Mouse (Mus musculus) lung, postnatal 4 days (tissue): ENCODE measurements at regions not wholly inside any gene's neighbourhood (a gene's known extent, or its start where the extent isn't known, plus 50 kb on each side); places are given as distances from the start of the nearest gene placed in this dataset.
"Not testable (repeated sequence)": the region's sequence is repeated elsewhere in the genome, so short reads cannot be mapped to it uniquely, and the experiment has no call there.

Experiments used
- DNase-seq, 2 experiments: peaks; one replicate each; pipeline ENCODE4 v3.0.0; 2021

DNA sequence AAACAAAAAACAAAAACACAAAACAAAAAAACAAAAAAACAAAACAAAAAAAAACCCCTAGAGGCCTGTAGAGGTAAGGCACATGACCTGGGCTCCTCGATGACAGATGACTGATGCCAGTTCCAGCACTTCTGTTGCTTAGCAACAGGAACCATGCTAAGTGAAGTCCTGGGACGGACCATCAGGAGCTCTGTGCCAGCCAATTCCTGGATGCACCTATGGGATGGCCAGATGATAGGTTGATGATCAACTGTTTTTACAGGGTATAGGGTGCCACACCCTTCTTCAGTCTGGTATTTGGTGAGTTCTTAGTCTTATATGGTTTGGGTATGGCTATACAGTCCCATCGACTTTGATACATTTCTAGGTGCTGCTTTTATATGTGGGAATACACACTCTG lies 209.9 kb downstream of the Med10 start:
- DNase-seq: no peak

DNA sequence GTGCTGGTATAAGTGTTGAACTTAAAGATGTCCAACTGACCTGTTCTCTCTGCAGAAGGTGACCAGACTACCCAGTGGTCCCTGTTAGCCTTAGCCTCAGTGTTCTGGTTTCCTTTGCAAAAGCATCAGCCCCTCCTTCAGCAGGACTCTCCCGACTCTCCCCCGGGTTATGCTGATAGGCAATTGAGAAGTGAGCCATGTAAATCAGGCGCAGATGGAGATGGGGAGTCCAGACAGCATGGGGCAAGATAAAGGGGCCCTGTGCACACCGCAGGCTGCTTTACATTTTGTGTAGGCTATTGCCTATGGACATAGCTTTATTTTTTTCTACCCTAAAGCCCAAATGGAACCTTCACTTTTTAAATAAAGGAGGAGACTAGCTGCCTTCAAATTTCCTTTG lies 213.0 kb downstream of the Med10 start:
- DNase-seq: no peak

DNA sequence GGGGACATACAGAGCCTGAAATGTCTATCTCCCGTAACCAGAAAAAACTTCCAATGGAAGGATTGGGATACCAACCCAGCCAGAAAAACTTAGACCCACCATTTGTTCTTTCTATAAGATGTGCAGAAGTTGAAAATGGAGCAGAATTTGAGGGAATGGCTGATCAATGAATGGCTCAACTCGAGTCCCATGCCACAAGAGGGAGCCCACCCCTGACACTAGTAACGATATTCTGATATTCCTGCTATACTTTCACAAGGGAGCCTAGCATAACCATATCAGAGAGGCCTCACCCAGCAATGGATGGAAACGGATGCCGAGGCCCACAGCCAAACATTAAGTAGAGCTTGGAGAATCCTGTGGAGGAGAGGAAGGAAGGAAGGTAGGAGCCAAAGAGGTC lies 215.3 kb downstream of the Med10 start:
- no peak for DNase-seq

DNA sequence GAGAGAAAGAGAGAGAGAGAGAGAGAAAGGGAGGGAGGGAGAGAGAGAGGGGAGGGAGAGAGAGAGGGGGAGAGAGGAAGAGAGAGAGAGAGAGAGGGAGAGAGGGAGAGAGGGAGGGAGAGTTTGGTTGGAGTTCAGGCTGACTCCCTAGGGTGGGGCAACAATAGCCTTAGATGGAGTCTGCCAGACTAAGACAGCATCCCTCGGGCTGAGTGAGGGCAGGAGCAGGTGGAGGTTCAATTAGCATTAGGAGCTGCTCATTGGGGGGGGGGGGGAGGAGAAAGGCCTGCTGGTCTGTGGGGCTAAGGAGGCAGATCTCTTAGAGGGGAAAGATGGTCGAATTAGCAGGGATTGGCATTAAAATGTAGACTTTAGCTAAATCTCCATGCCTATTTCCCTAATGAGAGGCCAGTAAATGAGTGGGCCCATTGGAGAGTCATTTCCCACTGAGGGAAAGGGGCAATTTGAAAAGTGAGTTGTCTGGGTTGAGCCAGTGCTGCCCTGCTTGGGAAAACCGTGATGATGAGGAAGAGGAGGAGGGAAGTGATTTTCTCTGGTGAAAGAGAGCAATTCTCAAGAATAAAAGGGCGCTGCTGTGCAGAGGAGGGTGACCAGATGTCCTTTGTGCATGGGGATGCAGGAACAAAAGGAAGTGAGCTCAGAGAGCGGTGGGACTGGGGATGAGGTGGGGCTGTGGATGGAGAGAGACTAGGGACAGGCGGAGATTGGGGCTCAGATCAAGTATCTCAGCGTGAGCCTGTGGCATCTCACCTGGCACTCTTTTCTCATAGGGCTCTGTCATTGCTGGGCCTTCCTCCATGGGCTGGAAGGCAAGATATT lies 218.0 kb downstream of the Med10 start:
- no peak for DNase-seq

DNA sequence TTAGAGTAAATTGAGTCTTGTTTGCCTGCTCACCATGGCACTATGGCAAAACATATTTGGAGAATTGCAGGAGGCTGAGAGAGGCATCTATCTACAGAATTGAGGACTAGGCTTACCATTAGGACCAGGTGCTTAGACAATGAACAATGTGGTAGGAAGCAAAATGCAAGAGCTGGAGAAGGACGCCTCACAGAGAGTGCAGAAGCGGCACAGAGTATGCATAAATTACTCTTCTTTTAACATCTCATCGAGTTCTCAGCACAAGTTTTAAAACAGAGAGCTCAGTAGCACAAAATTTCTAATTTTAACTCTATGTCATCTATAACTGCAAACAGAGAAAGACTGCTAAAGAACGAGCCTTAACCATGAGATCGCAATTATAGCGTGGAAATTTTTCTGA lies 231.1 kb downstream of the Med10 start:
- no peak for DNase-seq

DNA sequence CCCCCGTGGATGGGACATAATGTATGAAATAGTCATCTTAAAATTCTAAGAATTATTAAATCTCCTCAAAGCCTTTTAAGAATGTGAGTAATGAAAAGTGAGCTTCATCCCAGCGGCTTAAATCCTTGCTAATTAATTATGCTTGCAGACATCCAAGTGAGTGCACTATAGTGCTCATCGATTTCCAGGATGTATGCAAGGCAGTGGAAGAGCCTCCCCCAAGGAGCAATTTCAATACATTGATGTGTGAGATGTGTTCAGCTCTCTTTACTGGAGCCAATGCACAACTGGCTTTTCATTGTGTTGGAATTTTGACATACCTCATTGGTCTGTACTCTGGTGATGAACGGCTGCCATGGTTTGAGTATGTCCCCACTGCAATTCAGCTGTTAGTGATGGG lies 231.6 kb downstream of the Med10 start:
- no peak for DNase-seq

DNA sequence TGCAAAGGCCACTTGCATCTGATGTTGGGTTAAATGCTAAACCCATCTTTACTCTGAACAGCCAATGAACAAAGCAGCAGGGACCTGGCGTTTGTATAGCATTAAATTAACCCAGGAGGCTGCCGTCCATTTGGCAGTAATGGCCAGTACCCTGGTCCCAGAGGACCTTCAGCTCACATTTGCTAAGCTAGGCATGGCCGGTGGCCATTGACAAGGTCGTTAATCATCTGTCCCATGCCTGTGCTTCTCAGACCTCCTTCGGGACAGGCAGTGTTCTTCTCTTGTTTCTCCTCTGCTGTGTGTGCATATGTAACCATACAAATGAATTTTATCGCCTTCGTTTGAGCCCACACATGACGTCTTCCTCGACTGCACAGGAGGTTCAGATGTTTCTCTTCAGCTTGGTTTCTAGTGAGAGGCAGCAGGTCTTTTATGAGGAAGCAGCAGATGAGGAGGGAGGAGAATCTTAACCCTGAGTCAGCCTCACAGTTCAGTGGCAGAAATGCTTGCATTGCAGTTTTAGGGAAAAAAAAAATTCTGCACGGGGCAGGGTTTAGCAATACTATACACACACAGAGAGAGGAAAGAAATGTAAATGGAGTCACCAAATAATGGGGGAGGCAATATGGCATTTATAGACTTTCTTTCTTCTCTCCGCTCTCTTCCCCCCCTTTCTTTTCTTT lies 235.9 kb downstream of the Med10 start:
- DNase-seq: no peak

DNA sequence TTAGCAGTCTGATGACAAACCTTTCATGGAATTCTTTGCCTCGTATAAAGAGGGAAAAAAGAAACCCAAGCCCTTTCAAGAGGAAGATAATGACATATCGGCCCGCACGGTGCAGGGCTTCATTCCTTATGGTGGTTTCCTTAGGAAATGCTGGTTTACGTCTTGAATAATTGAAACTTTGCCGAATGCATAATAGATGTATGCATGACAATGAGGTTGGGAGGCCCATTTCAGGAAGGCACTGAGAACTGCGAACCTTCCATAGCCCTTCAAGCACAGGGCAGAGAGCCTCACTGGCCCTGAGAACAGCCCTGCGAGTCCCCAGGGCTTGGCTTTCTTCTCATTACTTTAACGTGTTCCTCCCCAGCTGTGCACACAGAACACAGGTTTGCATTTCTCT lies 255.7 kb downstream of the Med10 start:
- DNase-seq: no peak

DNA sequence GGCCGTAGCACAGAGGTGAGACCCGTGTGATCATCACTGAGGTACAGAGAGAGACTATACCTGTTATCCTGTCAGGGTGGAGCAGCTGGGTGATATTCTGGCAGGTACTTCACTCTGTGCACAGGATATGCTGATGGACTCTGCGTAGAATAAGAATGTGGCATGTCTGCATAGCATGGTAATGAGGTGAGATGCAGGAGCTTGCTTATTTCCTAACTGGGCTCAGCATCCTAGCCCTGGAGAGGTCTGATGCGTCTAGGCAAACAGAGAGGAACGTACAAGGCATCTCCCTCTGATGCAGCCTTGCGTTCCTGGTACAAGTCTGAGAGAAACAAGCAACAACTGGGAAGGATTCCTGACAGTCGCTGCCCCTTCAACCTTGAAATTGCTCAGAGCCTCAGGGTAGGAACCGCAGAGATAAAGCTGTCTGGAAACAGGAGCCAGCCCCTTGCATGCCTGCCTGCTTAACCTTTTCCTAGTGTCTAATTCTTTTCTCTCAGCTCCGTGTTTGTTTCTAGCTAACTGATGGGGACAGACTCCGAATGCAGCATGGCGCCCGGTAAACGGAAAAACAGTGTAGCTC lies 259.3 kb downstream of the Med10 start:
- DNase-seq: no peak

DNA sequence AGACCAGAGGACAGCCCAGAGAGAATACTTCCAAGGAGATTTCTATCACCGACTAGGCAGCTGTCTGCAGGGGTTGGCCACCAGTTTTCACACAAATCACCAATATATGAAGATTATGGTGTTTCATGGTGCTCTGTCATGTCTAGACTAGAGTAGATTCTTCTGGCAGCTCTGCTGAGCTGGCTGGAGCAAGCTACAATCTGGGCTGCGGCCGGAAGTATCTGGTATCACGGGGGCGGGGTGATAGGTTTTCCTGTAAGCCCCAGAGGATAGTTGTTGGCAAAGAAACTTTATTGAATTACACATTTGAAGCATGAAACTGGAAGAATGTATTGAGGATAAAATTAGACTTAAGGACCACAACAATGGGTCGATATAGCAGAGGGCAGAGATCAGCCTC lies 271.5 kb downstream of the Med10 start:
- DNase-seq: no peak

DNA sequence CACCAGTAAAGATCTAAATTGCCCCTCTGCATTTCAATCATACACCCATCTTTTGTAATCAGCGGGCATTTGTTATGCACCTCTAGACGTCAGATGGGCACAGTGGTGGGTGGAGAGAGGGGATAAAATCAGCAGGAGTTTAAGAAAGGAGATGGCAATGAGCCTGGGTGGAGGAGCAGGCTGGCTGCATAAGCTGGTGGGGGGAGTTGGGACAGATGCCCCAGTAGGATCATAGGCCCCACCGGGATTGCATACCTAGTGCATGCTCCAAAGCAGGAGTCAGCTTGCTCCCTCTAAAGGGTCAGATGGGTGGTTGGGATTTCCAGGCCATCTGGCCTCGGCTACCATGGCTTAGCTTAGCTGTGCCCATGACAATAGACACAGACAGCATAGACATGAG lies 273.2 kb downstream of the Med10 start:
- DNase-seq: no peak

DNA sequence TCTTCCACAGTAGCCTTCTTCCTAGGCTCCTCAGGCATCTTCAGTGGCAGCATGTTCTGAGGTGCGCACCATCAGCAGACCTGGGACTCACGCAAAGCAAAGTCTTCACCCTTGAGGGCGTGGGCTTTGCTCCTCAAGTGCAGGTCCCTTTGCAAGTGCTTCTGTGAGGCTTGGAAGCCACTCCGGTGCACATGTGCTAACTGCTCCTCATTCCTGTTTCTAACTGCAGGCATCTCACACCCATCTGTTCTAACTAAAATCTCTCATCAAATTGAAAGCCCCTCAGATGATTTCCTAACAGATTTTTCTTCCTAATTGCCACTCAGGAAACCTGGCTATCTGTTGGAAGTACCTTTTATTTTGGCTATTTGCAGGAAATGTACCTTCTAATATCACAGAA lies 278.9 kb downstream of the Med10 start:
- DNase-seq: no peak

DNA sequence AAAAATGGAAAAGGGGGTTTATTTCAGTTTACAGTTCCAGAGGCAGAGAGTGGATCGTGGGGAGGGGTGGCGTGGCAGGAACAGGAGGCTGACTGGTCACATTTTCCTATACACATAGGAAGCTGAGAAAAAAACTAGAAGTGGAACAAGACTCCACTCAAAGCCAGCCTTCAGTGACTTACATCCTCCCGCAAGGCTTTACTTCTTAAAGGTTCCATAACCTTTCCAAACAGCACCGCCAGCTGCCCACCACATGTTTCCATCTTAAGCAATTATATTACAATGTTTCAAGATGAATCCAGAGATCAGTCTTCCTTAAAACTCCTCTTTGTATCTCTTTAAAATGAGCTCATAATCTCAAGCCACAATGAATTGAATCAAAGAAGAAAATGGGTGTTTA lies 290.7 kb downstream of the Med10 start:
- DNase-seq: no peak

DNA sequence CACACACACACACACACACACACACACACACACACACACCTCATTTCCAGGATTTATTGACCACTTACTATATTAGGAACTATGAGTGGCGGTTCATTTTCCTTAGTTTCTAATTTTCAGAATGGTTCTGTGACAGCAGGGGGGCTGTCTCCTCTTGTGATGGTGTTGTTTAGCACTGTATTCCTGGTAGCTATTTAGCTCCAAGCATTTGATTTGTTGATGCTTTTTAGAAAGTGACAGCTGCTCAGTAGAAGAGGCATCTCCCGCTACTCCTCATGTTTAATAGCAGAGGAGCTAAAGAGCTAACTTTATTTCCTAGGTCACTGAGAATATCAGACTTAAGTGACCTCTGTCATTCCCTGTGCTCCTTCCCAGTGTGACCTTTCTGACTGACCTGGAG lies 291.8 kb downstream of the Med10 start:
- DNase-seq: no peak

DNA sequence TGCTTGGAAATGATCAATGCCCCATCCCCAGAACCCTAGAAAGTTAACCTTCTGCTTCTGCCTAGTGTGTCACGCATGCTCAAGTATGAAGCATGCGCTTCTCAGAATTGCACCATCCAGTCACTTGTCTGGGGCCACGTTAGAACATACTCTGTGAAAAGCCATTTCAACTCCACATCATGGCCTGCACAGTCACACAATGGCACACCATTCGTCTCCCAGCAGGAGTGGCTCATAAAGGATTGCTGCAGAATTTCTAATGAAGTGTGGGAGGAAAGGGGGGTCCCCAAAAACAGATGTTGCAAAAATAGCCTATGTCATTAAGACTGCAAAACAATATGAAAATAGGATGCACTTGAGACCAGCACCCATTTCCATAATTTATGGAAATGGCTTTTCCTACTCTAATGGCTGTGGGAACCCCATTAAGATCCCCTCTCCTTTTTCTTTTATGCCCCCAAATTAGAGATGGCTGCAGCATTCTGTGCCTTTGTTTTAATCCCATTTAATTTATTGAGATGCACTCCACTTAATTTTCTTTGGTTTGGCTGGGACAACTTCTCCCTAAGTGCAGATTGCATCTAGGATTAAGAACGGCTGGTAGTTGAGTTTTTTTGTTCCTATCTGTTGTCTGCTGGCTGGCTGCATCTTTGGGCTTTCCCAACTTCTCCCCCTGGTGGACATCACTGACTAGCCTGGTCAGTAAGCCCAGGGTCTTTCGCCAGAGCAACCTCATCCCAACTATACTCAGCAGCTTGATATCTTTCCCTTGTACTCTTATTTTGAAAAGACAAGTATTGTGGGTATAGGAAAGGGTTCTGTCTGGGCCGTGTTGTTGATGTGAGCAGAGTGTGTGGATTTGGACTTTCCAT lies 294.5 kb downstream of the Med10 start:
- peak in 1 of 2 experiments; percentile 11 for DNase-seq

DNA sequence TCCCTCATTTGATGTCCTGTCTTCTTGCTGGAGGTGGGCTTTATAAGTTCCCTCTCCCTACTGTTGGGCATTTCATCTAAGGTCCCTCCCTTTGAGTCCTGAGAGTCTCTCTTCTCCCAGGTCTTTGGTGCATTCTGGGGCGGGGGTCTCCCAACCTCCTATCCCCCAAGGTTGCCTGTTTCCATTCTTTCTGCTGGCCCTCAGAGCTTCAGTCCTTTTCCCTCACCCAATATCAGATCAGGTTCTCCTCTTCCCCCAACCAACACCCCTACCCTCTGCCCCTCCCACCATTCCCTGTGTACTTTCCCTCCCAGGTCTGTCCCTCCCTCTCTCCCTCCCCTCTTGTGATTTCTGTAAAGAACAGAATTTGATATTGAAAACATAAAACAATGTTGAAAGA lies 297.9 kb downstream of the Med10 start:
- DNase-seq: not testable (repeated sequence)

DNA sequence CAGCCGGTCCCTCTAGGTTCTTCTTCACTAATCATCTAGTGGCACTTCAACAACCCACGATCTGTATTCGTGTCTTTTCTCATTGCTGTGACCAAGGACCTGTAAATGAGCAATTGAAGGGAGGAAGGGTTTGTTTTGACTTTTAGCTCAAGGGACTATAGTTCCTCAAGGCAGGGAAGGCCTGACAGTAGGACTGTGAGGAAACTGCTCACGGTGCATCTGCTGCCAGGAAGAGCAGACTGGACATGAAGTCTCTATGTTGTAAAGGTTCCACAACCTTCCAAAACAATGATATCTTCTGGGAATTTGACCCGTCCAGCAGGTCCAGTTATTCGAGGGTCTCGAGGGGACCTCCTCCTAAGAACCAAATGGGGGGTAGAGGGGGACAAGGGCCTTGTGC lies 300.8 kb downstream of the Med10 start:
- no peak for DNase-seq

DNA sequence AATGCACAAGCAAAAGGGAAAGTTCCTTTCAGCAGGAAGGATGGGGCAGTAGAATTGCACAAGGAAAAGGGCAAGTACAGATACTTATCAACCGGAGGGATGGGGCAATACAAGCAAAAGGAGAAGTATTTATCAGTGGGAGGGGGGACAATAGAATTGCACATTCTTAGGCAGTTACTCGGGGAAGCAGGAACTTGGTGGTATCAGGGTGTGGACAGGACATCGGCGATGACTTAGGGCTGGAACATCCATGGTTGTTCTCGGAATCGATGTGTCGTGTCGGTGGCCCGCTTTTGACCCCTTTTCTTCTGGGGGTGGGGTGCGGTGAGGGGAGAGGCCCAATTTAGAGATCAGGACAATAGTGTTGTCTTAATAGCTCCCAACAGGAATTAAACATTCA lies 301.3 kb downstream of the Med10 start:
- not testable (repeated sequence) for DNase-seq

DNA sequence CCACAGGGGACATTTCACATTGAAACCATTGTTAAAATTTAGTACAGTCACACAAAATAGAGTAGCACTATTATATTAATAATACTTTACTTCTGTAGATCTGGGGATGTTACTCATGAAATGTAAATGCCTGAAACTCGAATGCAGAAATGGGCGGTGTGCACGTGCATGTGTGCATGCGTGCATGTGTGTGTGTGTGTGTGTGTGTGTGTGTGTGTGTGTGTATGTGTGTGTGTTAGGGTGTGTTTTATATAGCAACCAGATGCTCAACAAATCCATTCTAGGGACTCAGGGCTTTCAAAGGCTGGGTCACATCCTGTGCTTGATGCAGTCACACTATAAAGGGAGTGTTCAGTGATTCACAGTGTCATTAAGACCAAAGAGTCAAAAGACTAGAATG lies 301.7 kb downstream of the Med10 start:
- no peak for DNase-seq

DNA sequence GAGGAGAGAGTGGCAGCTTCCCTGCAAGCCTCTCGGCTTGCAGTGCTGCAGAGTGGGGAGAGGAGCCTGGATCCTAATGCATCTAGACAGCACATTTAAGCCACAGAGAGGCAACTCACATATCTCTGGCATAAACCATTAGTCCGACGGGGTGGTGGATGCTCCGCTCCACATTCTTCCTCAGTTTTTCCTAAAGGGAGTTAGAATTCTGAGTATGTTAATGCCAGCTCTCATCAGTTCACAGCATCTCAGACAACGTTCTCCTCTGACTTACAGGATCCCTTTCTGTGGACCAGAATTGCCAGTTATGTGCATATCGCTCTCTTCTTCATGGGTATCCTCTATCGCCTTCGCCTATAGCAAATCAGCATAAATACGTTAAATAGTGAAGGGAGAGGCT lies 313.4 kb downstream of the Med10 start:
- DNase-seq: no peak

DNA sequence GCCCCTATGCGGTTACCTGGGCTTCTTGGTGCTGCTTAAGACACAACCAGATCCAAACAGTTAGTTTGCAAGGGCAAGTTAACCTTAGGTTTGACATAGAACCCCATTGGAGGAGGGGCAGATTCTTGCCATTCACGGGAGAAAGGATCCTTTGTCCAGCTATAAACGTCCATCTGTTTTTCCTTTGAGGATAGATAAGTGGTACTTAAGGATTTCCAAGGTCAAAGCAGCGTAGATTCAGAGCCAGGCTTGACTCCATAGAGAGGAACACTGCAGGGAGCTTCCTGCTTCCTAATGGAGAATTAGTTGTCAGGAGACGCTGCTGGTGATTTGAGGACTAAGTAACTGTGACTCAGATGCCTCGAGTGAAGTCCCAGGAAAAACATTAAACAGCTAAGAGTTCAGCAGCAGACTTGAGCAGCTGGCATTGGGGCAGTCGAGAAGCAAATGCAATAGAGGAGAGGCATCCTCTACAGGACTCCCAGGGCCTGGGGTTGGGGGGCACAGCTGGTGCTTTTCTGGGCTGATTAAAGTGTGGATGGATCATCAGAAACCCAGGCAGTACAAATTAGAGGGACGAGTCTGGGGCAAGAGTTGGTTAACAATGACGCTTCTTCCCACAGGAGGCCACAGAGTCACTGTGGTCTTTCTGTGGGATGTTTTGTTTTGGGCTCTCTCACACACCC lies 322.8 kb downstream of the Med10 start:
- no peak for DNase-seq

DNA sequence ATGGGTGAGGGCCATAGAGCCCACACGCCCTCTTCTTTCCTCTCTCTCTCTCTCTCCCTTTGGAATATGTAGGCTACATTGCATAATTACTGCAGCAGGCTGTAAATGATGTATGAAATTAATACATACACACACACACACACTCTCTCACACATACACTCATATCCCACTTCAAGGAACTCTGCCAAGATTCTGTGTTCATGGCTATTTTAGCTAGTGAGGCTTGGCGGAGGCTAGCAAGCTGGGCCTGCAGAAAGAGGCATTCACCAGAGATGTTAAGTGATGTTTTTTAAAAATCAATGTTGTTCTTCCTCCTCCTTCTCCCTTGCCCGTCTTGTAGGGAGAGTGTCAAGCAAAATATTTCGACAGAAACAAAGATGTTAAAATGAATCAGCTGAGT lies 325.1 kb downstream of the Med10 start:
- no peak for DNase-seq

DNA sequence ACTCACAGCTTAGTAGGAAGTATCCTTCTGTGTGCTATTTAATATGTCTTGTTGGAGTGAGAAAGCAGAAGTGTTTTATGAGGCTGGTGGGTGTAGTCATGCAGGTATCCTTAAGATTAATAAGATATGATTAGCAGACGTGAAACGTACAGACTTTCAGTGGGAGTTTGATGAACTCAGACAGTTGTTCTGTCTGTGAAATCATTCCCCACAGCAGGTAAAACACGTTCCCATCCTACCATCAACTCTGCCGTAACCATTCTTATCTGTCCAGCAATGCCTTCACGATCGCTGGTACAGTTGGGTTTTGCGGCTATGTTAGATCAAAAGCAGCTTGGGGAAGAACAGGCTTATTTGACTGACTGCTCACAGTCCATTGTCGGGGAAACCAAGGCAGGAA lies 332.3 kb downstream of the Med10 start:
- DNase-seq: no peak
